ENCODE assay signal across 19 mouse cellular contexts in genomic region chr8:86837234-86837633, GRCm38 (mm10). TPM values are rescaled to one million over a fixed set of nuclear protein-coding genes. Genes with fewer than 3 reads are reported as not detected.
DNase-seq lines count a peak whose midpoint lies in the region; ATAC-seq lines count a peak whose summit lies in the region.
"Had no signal": no experiment of that assay in that cellular context is flagged by ENCODE, and none has a peak within 500 bp of the region (broad histone marks: within the 10 kb centered on the region; RNA-seq: fewer than 3 reads in every experiment).

No protein-coding gene starts in this region.

- peak; percentile 74 for ATAC-seq in common myeloid progenitor, adult 5-6 weeks (replicated peaks; ENCODE audit: low read depth, poor library complexity, severe bottlenecking)
- peak; percentile 54; the same call in 1 of the 2 replicates for ATAC-seq in megakaryocyte, adult 5-6 weeks (ENCODE audit: poor library complexity, severe bottlenecking)
- ATAC-seq: forebrain, embryonic 13.5 days; forebrain, postnatal 0 days; hindbrain, embryonic 16.5 days; intestine, embryonic 15.5 days had no signal

- DNase-seq in CD4-positive, CD25-positive, alpha-beta regulatory T cell, adult 2 months (ENCODE audit: low read depth, low spot score), result peak; percentile 34
- DNase-seq in natural killer cell, adult 2 months (ENCODE audit: low spot score in 2 of 2), result peak; percentile 27 to 55
- DNase-seq in spleen, adult 18-20 months, result no peak
- DNase-seq in left cerebral cortex, postnatal 14 days (ENCODE audit: low spot score in 2 of 2), result no peak
- DNase-seq in adrenal gland, postnatal 25 days, result no peak
- DNase-seq: adrenal gland, postnatal 36 days; cerebellum, adult 11 months; cerebellum, adult 9-10 months; cerebellum, postnatal 36 days; forebrain, postnatal 0 days; gastrocnemius, adult 2 months; gastrocnemius, postnatal 36 days; heart, postnatal 36 days; kidney, adult 18-20 months had no signal

- intact Hi-C loops in left cerebral cortex, postnatal 14 days (cut with DNase I), result no loop called here

RNA-seq across cellular contexts. Expression of gene N4bp1, which starts 47.8 kb away (rescaled TPM):
- 15.8 and 16.1 TPM in 2 replicates for total RNA-seq in common myeloid progenitor, adult 5-6 weeks (2017)
- total RNA-seq in megakaryocyte, adult 5-6 weeks (2015), result 36.1 and 36.9 TPM in 2 replicates
- total RNA-seq in megakaryocyte, adult 5-6 weeks (2017), result 27.2 and 32.2 TPM in 2 replicates
- total RNA-seq in left cerebral cortex, postnatal 14 days (2021), result 10 to 100 TPM; 24.8 to 26.3 TPM
- 38.3 and 41.2 TPM in 2 replicates for total RNA-seq in adrenal gland, postnatal 25 days (2021)

Comparison
In these comparisons a context has a peak if more than half of its experiments do, and no peak if none do; other contexts are left out.
1. DNase-seq: peak in CD4-positive, CD25-positive, alpha-beta regulatory T cell, adult 2 months (single experiment) and natural killer cell, adult 2 months (2 of 2); none in spleen, adult 18-20 months (0 of 2), left cerebral cortex, postnatal 14 days (0 of 2) and adrenal gland, postnatal 25 days (single experiment).